Mouse (Mus musculus) lung, postnatal 0 days (tissue): ENCODE measurements around the gene Hdac9.

ENCODE experiments used
- CTCF ChIP-seq: IDR thresholded peaks from 2 replicates; pipeline ENCODE4 v1.5.1; 2016; ENCODE audit warnings: antibody characterized with exemption, mild to moderate bottlenecking
- EP300 ChIP-seq: IDR thresholded peaks from 2 replicates; pipeline ENCODE4 v1.6.1; 2016; ENCODE audit warnings: antibody characterized with exemption, mild to moderate bottlenecking, control low read depth

GRCm38 (mm10) chr12:34559001-34559400 is 357.9 kb downstream of the Hdac9 start:
- no peak for TF ChIP-seq CTCF
- TF ChIP-seq EP300: no peak
